24 mouse cellular contexts compared by ENCODE assay signal in the genomic region with DNA sequence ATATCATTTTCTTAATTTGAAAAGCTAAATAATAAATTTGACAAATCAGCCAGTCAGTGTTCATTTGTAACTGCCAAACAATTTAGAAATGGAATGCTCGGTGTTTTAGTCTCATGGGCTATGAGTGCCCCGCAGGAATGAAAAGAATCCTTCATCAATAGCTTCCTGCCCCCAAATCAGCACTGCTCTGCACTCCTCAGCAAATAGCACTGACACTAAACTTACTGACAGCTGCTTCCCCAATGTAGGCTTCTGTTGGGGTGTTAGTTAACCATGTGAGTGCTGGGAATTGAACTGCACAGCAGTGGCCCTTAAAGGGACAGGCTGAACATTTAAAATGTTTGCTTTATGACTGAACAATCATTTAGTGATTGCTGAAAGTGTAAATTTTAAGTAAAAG. TPM values are rescaled to one million over a fixed set of nuclear protein-coding genes. Genes with fewer than 3 reads are reported as not detected.
DNase-seq lines count a peak whose midpoint lies in the region; ATAC-seq lines count a peak whose summit lies in the region.
"Had no signal": no experiment of that assay in that cellular context is flagged by ENCODE, and none has a peak within 500 bp of the region (broad histone marks: within the 10 kb centered on the region; RNA-seq: fewer than 3 reads in every experiment).

No protein-coding gene starts in this region.

- no peaks in the 10 kb centered on the region for H3K9me3 ChIP-seq in forebrain, embryonic 13.5 days (replicated peaks)
- no peaks in the 10 kb centered on the region for H3K9me3 ChIP-seq in forebrain, embryonic 10.5 days
- no peaks in the 10 kb centered on the region for H3K9me3 ChIP-seq in forebrain, embryonic 16.5 days (ENCODE audit: control insufficient read depth, low read length)
- H3K9me3 ChIP-seq: embryonic facial prominence, embryonic 13.5 days; heart, embryonic 13.5 days had no signal

- H3K36me3 ChIP-seq in forebrain, embryonic 13.5 days (ENCODE audit: poor library complexity, severe bottlenecking) = no peaks in the 10 kb centered on the region
- H3K36me3 ChIP-seq in forebrain, embryonic 10.5 days (replicated peaks) = no peaks in the 10 kb centered on the region
- H3K36me3 ChIP-seq in forebrain, embryonic 16.5 days (ENCODE audit: control insufficient read depth, insufficient read depth) = no peaks in the 10 kb centered on the region
- H3K36me3 ChIP-seq: embryonic facial prominence, embryonic 13.5 days; heart, embryonic 13.5 days had no signal

- no peak overlapping the region for H3K27ac ChIP-seq in forebrain, embryonic 13.5 days
- no peak overlapping the region for H3K27ac ChIP-seq in forebrain, embryonic 10.5 days
- H3K27ac ChIP-seq in forebrain, embryonic 16.5 days (ENCODE audit: low read length) = no peak overlapping the region
- H3K27ac ChIP-seq: embryonic facial prominence, embryonic 13.5 days; heart, embryonic 13.5 days had no signal

- peak; percentile 63; the same call in 1 of the 2 replicates for ATAC-seq in forebrain, embryonic 13.5 days
- ATAC-seq in forebrain, embryonic 16.5 days = peak; percentile 55; the same call in 1 of the 2 replicates
- ATAC-seq: activated CD4-positive, CD25-positive, alpha-beta regulatory T cell, adult 4 months; hindbrain, embryonic 16.5 days; Patski had no signal

- peaks cover 9% of the 10 kb centered on the region; the same call in 1 of the 2 replicates for H3K4me1 ChIP-seq in forebrain, embryonic 13.5 days
- H3K4me1 ChIP-seq in forebrain, embryonic 10.5 days = peaks cover 10% of the 10 kb centered on the region
- no peaks in the 10 kb centered on the region; the same call in 1 of the 2 replicates for H3K4me1 ChIP-seq in forebrain, embryonic 16.5 days (replicated peaks; ENCODE audit: control insufficient read depth, insufficient read depth, low read length)
- H3K4me1 ChIP-seq: embryonic facial prominence, embryonic 13.5 days had no signal

- no peak overlapping the region for H3K9ac ChIP-seq in forebrain, embryonic 13.5 days
- H3K9ac ChIP-seq in forebrain, embryonic 16.5 days (replicated peaks; ENCODE audit: low read depth, low read length) = no peak overlapping the region
- H3K9ac ChIP-seq: embryonic facial prominence, embryonic 13.5 days; heart, embryonic 13.5 days had no signal

- H3K4me2 ChIP-seq in forebrain, embryonic 13.5 days = no peak overlapping the region
- H3K4me2 ChIP-seq in forebrain, embryonic 16.5 days (ENCODE audit: low read length) = no peak overlapping the region
- H3K4me2 ChIP-seq: embryonic facial prominence, embryonic 13.5 days; heart, embryonic 13.5 days had no signal

- no peaks in the 10 kb centered on the region for H3K27me3 ChIP-seq in forebrain, embryonic 13.5 days
- no peaks in the 10 kb centered on the region for H3K27me3 ChIP-seq in forebrain, embryonic 10.5 days (ENCODE audit: poor library complexity, severe bottlenecking)
- no peaks in the 10 kb centered on the region for H3K27me3 ChIP-seq in forebrain, embryonic 16.5 days (replicated peaks; ENCODE audit: control insufficient read depth, insufficient read depth, low read length)
- H3K27me3 ChIP-seq: embryonic facial prominence, embryonic 13.5 days; heart, embryonic 13.5 days; Patski had no signal

- no peak for DNase-seq in forebrain, embryonic 10.5 days (ENCODE audit: extremely low spot score, low spot score)
- peak; percentile 7 for DNase-seq in layer of hippocampus, adult 9-11 months
- no peak for DNase-seq in layer of hippocampus, adult 9-10 months (ENCODE audit: low spot score)
- peak; percentile 81 for DNase-seq in Muller cell, postnatal 12 days (ENCODE audit: inconsistent ontology term)
- no peak for DNase-seq in spleen, postnatal 4 days (ENCODE audit: low spot score in 2 of 2)
- DNase-seq: adrenal gland, postnatal 14 days; cerebellum, adult 18-20 months; cerebellum, adult 9-11 months; cerebellum, postnatal 36 days; gastrocnemius, postnatal 14 days; heart, postnatal 36 days had no signal

- H3K4me3 ChIP-seq in forebrain, embryonic 13.5 days = no peak overlapping the region
- H3K4me3 ChIP-seq in forebrain, embryonic 10.5 days = no peak overlapping the region
- H3K4me3 ChIP-seq in forebrain, embryonic 16.5 days (replicated peaks; ENCODE audit: low read length) = no peak overlapping the region
- H3K4me3 ChIP-seq: embryonic facial prominence, embryonic 13.5 days; heart, embryonic 13.5 days had no signal

- 31% methylated on average over 2 of the region's 2 CpGs for WGBS in forebrain, embryonic 13.5 days
- 49% methylated on average over 2 of the region's 2 CpGs for WGBS in forebrain, embryonic 10.5 days
- 21% methylated on average over 2 of the region's 2 CpGs for WGBS in forebrain, embryonic 16.5 days

RNA-seq across cellular contexts. Expression of a gene that starts 25.5 kb away (rescaled TPM):
- not detected in 2 replicates for polyA plus RNA-seq in forebrain, embryonic 13.5 days (2015; fragmentation: Nextera tagmentation; extraction: Ambion mirVana)
- not detected in 2 replicates for polyA plus RNA-seq in forebrain, embryonic 10.5 days (2016; fragmentation: Nextera tagmentation; extraction: Ambion mirVana)
- not detected in 2 replicates for polyA plus RNA-seq in forebrain, embryonic 16.5 days (2015; fragmentation: Nextera tagmentation; extraction: Ambion mirVana)
- polyA plus RNA-seq: activated CD4-positive, CD25-positive, alpha-beta regulatory T cell, adult 4 months; C2C12; embryonic facial prominence, embryonic 13.5 days; frontal cortex, adult 2 months; gonadal fat pad, adult 2 months; heart, embryonic 13.5 days; heart, postnatal 0 days; hindbrain, embryonic 11.5 days; hindbrain, embryonic 16.5 days; intestine, embryonic 14.5 days; Patski had no signal

RNA-seq across cellular contexts. Expression of a gene that starts 25.8 kb away (rescaled TPM):
- not detected in 2 replicates for polyA plus RNA-seq in forebrain, embryonic 13.5 days (2015; fragmentation: Nextera tagmentation; extraction: Ambion mirVana)
- polyA plus RNA-seq in forebrain, embryonic 10.5 days (2016; fragmentation: Nextera tagmentation; extraction: Ambion mirVana) = not detected in 2 replicates
- polyA plus RNA-seq in forebrain, embryonic 16.5 days (2015; fragmentation: Nextera tagmentation; extraction: Ambion mirVana) = not detected in 2 replicates
- polyA plus RNA-seq: activated CD4-positive, CD25-positive, alpha-beta regulatory T cell, adult 4 months; C2C12; embryonic facial prominence, embryonic 13.5 days; frontal cortex, adult 2 months; gonadal fat pad, adult 2 months; heart, embryonic 13.5 days; heart, postnatal 0 days; hindbrain, embryonic 11.5 days; hindbrain, embryonic 16.5 days; intestine, embryonic 14.5 days; Patski had no signal

RNA-seq across cellular contexts. Expression of a gene that starts 31.2 kb away (rescaled TPM):
- 2.1 and 2.6 TPM in 2 replicates for polyA plus RNA-seq in forebrain, embryonic 13.5 days (2015; fragmentation: Nextera tagmentation; extraction: Ambion mirVana)
- 0.21 TPM in 1 of 2 replicates, not detected in the other for polyA plus RNA-seq in forebrain, embryonic 10.5 days (2016; fragmentation: Nextera tagmentation; extraction: Ambion mirVana)
- polyA plus RNA-seq in forebrain, embryonic 16.5 days (2015; fragmentation: Nextera tagmentation; extraction: Ambion mirVana) = 1.9 and 3.7 TPM in 2 replicates
- polyA plus RNA-seq: activated CD4-positive, CD25-positive, alpha-beta regulatory T cell, adult 4 months; C2C12; embryonic facial prominence, embryonic 13.5 days; gonadal fat pad, adult 2 months; heart, embryonic 13.5 days; heart, postnatal 0 days had no signal

RNA-seq across cellular contexts. Expression of a gene that starts 45.0 kb away (rescaled TPM):
- polyA plus RNA-seq in forebrain, embryonic 13.5 days (2015; fragmentation: Nextera tagmentation; extraction: Ambion mirVana) = not detected in 2 replicates
- polyA plus RNA-seq in forebrain, embryonic 10.5 days (2016; fragmentation: Nextera tagmentation; extraction: Ambion mirVana) = not detected in 2 replicates
- polyA plus RNA-seq in forebrain, embryonic 16.5 days (2015; fragmentation: Nextera tagmentation; extraction: Ambion mirVana) = not detected in 2 replicates
- polyA plus RNA-seq: activated CD4-positive, CD25-positive, alpha-beta regulatory T cell, adult 4 months; C2C12; embryonic facial prominence, embryonic 13.5 days; frontal cortex, adult 2 months; heart, embryonic 13.5 days; heart, postnatal 0 days; hindbrain, embryonic 11.5 days; hindbrain, embryonic 16.5 days had no signal

Comparison
In these comparisons a context has a peak if more than half of its experiments do, and no peak if none do; other contexts are left out.
1. DNase-seq: peak in layer of hippocampus, adult 9-11 months (single experiment) and Muller cell, postnatal 12 days (single experiment); none in forebrain, embryonic 10.5 days (single experiment), layer of hippocampus, adult 9-10 months (single experiment) and spleen, postnatal 4 days (0 of 2).